Mouse (Mus musculus) neural tube, embryonic 15.5 days (tissue): ENCODE data around the gene Usp18. TPM values are rescaled to one million over a fixed set of nuclear protein-coding genes. Genes with fewer than 3 reads are reported as not detected.

Experiments used
- ATAC-seq: fragments of 200-750 bp; cut with Nextera tagmentation; 2 replicates; pipeline ENCODE4 v1.8.0; 2017; ENCODE audit warnings: mild to moderate bottlenecking, moderate TSS enrichment, moderate library complexity; ENCODE audit not compliant: low FRiP score
- H3K27ac ChIP-seq: fragments of 300-500 bp; sonication (generic); replicated peaks from 2 replicates; pipeline ENCODE4 v1.5.1; 2015; ENCODE audit warnings: mild to moderate bottlenecking, inconsistent platforms
- H3K27me3 ChIP-seq: fragments of 300-500 bp; sonication (generic); replicated peaks from 2 replicates; pipeline ENCODE4 v1.6.1; 2015; ENCODE audit warnings: inconsistent platforms
- H3K36me3 ChIP-seq: fragments of 300-500 bp; sonication (generic); 2 replicates; pipeline ENCODE4 v1.6.1; 2015; ENCODE audit warnings: inconsistent platforms
- H3K4me1 ChIP-seq: fragments of 300-500 bp; sonication (generic); 2 replicates; pipeline ENCODE4 v1.6.1; 2015; ENCODE audit warnings: inconsistent platforms
- H3K4me2 ChIP-seq: fragments of 300-500 bp; sonication (generic); 2 replicates; pipeline ENCODE4 v1.6.1; 2015; ENCODE audit warnings: inconsistent platforms, mild to moderate bottlenecking, moderate library complexity
- H3K4me3 ChIP-seq: fragments of 300-500 bp; sonication (generic); replicated peaks from 2 replicates; pipeline ENCODE4 v1.5.1; 2015; ENCODE audit warnings: mild to moderate bottlenecking, inconsistent platforms
- H3K9ac ChIP-seq: fragments of 300-500 bp; sonication (generic); replicated peaks from 2 replicates; pipeline ENCODE4 v1.6.1; 2015; ENCODE audit warnings: mild to moderate bottlenecking, inconsistent platforms
- H3K9me3 ChIP-seq: fragments of 300-500 bp; sonication (generic); replicated peaks from 2 replicates; pipeline ENCODE4 v1.6.1; 2016; ENCODE audit warnings: inconsistent platforms
- WGBS: fragments of 180-500 bp; shearing (Covaris S2); methylation state at CpG from one replicate; pipeline ENCODE4 v1.1.7; 2015; ENCODE audit warnings: mixed read lengths; 5-methylcytosine and 5-hydroxymethylcytosine counted together
- polyA plus RNA-seq: library from polyadenylated mRNA; unstranded; fragments of >200 nt; fragmentation: Nextera tagmentation; extraction: Ambion mirVana; gene quantifications from 2 replicates; pipeline ENCODE4 v1.2.1, GENCODE M21; 2015

Gene Usp18
- polyA plus RNA-seq, 1 experiment from 2014 or later: 1.9 TPM

DNA sequence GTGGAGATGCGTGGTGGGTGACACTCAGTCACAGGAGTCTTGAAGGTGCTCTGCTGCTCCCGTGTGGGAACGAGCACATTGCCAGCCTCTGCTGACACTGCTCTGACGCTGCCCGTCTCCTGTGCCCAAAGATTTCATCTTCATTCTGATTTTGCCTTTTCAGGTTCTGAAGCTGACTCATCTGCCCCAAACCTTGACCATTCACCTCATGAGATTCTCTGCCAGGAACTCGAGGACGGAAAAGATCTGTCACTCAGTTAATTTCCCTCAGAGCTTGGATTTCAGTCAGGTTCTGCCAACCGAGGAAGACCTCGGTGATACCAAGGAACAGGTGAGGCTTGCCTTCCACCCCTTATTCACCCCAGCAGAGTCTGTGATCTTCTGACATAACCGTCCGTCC is 16.8 kb downstream of the Usp18 start:
- no peak for ATAC-seq
- 91% methylated on average over 11 of the region's 11 CpGs for WGBS

DNA sequence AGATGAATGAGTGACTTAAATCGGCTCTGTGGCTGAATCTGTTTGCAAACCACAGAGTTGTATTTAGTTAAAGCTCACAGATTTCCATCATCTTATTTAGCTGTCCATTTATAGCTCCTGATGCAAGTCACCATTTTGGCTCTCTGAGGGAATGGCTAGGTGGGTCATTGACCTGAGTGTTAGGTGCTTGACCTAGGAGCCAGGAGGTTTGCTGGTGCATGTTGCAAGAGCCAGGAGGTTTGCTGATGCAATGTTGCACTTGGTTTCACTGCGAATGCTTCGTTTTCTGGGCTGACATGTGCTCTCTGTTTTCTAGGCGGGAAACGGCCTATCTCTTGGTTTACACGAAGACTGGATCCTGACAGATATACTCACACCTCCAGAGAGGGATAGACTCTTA is 24.4 kb downstream of the Usp18 start:
- Histone ChIP-seq H3K4me2 (no peak overlapping the region), H3K4me3 (no peak overlapping the region), H3K9ac (no peak overlapping the region), H3K4me1 (0 out of 2 replicates have a peak, but pooled peaks cover 2% of the 10 kb centered on the region), H3K36me3 (0 out of 2 replicates have a peak, but pooled peaks cover 2% of the 10 kb centered on the region), H3K27ac (no peak overlapping the region), H3K9me3 (no peaks in the 10 kb centered on the region), H3K27me3 (no peaks in the 10 kb centered on the region)
- ATAC-seq: no peak
- 84% methylated on average over 6 of the region's 6 CpGs for WGBS

More for the DNA sequence above, 16.8 kb downstream of the Usp18 start:
- no peak overlapping the region for H3K4me3 ChIP-seq
- no peak overlapping the region for H3K27ac ChIP-seq
- no peak overlapping the region for H3K9ac ChIP-seq
- H3K36me3 ChIP-seq: 0 out of 2 replicates have a peak, but pooled peaks cover 2% of the 10 kb centered on the region
- H3K9me3 ChIP-seq: no peaks in the 10 kb centered on the region
- H3K4me1 ChIP-seq: no peaks in the 10 kb centered on the region
- no peak overlapping the region for H3K4me2 ChIP-seq
- no peaks in the 10 kb centered on the region for H3K27me3 ChIP-seq

DNA sequence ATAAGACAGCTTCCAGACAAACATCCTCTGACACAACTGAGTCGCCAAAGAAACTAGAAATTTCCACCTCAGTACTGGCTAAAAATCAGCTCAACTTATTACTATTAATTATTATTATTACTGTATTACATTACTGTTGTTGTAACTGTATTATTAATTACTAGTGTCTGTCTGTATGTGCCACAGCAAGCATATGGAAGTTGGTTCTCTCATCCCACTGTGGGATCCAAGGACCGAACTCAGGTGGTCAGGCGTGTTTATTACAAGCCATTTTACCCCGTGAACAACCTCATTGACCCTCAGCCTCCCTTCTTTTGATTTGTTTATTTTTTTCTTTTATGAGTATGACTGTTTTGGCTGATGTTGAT is 26.0 kb downstream of the Usp18 start:
- no peaks in the 10 kb centered on the region for H3K9me3 ChIP-seq
- H3K9ac ChIP-seq: no peak overlapping the region
- peak; percentile 36 for ATAC-seq
- H3K4me1 ChIP-seq: 0 out of 2 replicates have a peak, but pooled peaks cover 2% of the 10 kb centered on the region
- WGBS: 13% methylated on average over 4 of the region's 4 CpGs
- H3K36me3 ChIP-seq: no peaks in the 10 kb centered on the region
- no peak overlapping the region for H3K27ac ChIP-seq
- no peaks in the 10 kb centered on the region for H3K27me3 ChIP-seq
- no peak overlapping the region for H3K4me3 ChIP-seq
- H3K4me2 ChIP-seq: peak overlapping the region; percentile 70

DNA sequence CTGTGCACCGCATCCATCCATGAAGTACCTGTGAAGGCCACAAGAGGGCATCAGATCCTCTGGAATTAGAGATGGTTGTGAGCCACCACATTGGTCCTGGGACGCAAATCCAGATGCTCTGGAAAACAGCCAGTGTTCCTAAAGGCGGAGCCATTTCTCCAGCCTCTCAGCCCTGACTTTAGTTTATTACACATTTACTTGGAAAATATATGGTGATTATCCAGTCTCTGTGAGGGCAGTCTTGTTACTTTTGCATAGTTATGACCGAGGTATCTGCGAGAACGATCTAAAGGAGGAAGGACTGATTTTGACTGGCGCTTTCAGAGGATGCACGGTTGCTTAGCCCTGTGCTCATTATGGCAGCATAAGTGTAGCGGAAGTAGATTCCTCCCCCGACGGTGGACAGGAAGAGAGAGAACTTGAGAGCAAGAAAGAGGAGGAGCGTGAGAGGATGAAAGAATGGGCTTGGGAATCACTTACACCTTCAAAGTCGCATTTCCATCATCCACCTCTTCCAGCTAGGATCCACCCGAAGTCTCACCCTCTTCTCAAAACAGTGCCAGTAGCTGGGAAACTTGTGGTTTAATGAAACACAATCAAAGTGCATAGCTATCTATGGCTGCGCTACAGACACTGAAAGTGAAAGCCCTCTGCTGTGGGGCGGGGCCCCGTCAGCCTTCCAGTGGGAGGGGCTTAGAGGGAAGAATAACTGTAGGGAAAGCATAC is 26.5 kb downstream of the Usp18 start:
- 13% methylated on average over 17 of the region's 17 CpGs for WGBS

DNA sequence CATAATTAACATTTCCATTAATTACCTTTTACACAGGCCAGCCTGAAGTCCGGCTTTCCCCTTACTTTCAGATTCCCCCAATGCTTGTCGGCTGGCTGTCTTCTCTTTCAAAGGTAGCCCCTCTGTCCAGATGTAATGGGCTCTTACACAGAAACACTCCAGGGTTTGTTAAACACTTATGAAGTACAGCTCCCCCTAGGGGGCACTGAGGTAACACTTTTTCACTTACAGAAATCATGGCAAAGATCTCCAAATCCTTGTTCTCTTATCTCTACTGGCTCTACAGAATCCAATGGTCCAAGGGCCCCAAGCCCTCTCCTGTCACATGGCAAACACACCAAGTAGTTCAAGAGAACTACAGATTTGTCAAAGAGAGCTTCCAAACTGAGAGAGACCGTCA is 28.6 kb downstream of the Usp18 start:
- Histone ChIP-seq H3K9ac (no peak overlapping the region), H3K4me2 (no peak overlapping the region), H3K27ac (no peak overlapping the region), H3K4me1 (0 out of 2 replicates have a peak, but pooled peaks cover 2% of the 10 kb centered on the region), H3K4me3 (no peak overlapping the region), H3K27me3 (no peaks in the 10 kb centered on the region), H3K9me3 (no peaks in the 10 kb centered on the region), H3K36me3 (no peaks in the 10 kb centered on the region)
- 83% methylated on average over 3 of the region's 3 CpGs for WGBS
- ATAC-seq: no peak

More for the DNA sequence above, 26.5 kb downstream of the Usp18 start:
- H3K4me1 ChIP-seq: 0 out of 2 replicates have a peak, but pooled peaks cover 2% of the 10 kb centered on the region
- H3K9ac ChIP-seq: peak overlapping the region; percentile 38; the same call in 1 of the 2 replicates
- H3K27ac ChIP-seq: peak overlapping the region; percentile 90
- peak overlapping the region; percentile 70 for H3K4me2 ChIP-seq
- peak overlapping the region; percentile 45 for H3K4me3 ChIP-seq
- peak; percentile 94 for ATAC-seq
- no peaks in the 10 kb centered on the region for H3K27me3 ChIP-seq
- H3K9me3 ChIP-seq: no peaks in the 10 kb centered on the region
- no peaks in the 10 kb centered on the region for H3K36me3 ChIP-seq

DNA sequence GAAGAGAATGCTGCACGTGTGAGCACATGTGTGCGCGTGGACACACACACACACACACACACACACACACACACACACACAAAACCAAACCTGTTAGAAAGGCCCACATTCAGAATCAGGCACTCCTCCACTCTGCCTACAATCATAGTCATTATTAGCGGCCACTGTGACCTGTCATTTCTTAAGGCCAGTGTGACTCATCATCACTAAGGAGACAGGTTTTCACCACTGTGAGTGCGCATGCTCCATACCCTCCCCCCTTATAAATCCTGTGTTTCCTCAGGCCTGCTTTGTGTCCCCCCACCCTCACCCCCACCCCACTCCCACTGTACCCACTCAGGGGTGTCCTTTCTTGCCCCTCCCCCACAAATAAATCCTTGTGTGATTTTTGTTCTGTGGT is 38.4 kb downstream of the Usp18 start:
- Histone ChIP-seq H3K4me3 (no peak overlapping the region), H3K9ac (no peak overlapping the region), H3K36me3 (no peaks in the 10 kb centered on the region), H3K27me3 (no peaks in the 10 kb centered on the region), H3K27ac (no peak overlapping the region), H3K9me3 (no peaks in the 10 kb centered on the region), H3K4me2 (no peak overlapping the region), H3K4me1 (no peaks in the 10 kb centered on the region)
- WGBS: 89% methylated on average over 5 of the region's 5 CpGs
- ATAC-seq: no peak

DNA sequence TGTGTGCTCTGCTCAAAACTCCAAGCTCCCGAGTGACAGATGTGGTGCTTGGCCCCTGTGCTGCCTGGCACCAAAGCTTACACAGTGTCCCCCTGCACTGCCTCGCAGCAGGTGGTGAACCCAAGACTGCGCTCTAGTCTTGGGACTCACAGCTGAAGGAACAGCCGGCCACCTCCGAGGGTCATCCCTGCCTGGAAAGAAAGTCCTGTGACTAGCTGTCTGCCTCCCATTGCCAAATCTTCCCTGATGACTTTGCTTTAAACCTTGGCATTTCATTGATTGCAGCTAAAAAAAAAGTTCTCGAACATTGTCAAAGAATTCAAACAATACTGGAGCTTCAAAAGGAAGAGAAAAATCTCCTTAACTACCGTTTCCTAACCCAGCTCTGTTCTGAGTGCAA is 53.6 kb downstream of the Usp18 start:
- no peak for ATAC-seq
- 57% methylated on average over 7 of the region's 7 CpGs for WGBS

DNA sequence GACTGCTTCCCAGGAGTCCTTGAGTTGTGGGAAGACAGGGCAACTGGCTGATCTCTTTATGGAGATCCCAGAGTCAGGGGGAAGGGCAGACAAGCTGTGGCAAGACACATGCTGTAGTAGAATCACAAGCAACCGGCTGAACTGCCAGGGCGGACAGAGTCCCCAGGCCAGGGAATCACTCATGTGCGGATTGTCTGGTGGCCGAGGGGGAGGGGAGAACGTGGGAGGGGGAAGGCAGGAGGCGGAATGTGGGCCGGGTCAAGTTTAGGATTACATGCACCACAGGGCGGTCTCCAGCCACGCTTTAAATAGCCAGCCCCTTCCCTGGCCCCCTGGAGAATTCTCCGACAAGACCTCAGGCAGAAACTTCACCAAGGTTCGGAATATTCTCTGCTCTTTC is 54.2 kb downstream of the Usp18 start, which contains the start of gene Slc6a13:
TSS of gene Slc6a13 (plus strand) at position 274 of the 400 bp plus-strand sequence.
- WGBS: 5% methylated on average over 11 of the region's 11 CpGs
- no peak within 1 kb of the TSS for H3K27ac ChIP-seq
- ATAC-seq: no peak

More for the DNA sequence above, 53.6 kb downstream of the Usp18 start:
- H3K4me3 ChIP-seq: no peak overlapping the region
- no peaks in the 10 kb centered on the region for H3K9me3 ChIP-seq
- H3K4me1 ChIP-seq: no peaks in the 10 kb centered on the region
- no peak overlapping the region for H3K4me2 ChIP-seq
- no peaks in the 10 kb centered on the region for H3K27me3 ChIP-seq
- no peak overlapping the region for H3K9ac ChIP-seq
- H3K27ac ChIP-seq: no peak overlapping the region
- H3K36me3 ChIP-seq: no peaks in the 10 kb centered on the region

DNA sequence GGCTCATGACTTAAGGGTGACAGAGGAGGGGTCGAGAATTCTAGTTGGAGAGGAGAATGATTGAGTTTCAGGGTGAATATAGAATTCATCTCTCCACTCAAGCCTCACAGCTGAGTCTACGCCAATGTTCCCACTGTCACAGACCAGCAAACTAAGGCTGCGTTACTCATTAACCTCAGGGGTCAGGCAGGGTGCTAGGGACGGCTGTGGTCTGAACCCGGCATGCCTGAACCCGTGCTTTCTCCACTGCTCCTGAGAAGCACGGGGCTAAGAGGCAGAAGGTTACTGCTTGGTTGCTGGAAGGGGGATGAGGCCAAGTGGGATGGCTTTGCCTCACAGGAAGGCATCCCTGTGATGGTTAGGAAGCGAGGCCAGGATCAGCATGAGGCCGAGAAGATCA is 54.8 kb downstream of the Usp18 start:
- H3K36me3 ChIP-seq: no peaks in the 10 kb centered on the region
- no peaks in the 10 kb centered on the region for H3K4me1 ChIP-seq
- WGBS: 57% methylated on average over 9 of the region's 9 CpGs
- no peaks in the 10 kb centered on the region for H3K9me3 ChIP-seq
- H3K9ac ChIP-seq: no peak overlapping the region
- H3K4me2 ChIP-seq: no peak overlapping the region; the same call in 1 of the 2 replicates
- no peak for ATAC-seq
- H3K27me3 ChIP-seq: no peaks in the 10 kb centered on the region
- H3K4me3 ChIP-seq: no peak overlapping the region
- H3K27ac ChIP-seq: no peak overlapping the region

More for the DNA sequence above, 54.2 kb downstream of the Usp18 start, which contains the start of gene Slc6a13:
- Histone ChIP-seq H3K4me3 (no peak within 1 kb of the TSS), H3K4me1 (no peaks in the 10 kb centered on the region), H3K4me2 (no peak within 1 kb of the TSS; the same call in 1 of the 2 replicates), H3K9me3 (no peaks in the 10 kb centered on the region), H3K36me3 (no peaks in the 10 kb centered on the region), H3K9ac (no peak within 1 kb of the TSS), H3K27me3 (no peaks in the 10 kb centered on the region)

DNA sequence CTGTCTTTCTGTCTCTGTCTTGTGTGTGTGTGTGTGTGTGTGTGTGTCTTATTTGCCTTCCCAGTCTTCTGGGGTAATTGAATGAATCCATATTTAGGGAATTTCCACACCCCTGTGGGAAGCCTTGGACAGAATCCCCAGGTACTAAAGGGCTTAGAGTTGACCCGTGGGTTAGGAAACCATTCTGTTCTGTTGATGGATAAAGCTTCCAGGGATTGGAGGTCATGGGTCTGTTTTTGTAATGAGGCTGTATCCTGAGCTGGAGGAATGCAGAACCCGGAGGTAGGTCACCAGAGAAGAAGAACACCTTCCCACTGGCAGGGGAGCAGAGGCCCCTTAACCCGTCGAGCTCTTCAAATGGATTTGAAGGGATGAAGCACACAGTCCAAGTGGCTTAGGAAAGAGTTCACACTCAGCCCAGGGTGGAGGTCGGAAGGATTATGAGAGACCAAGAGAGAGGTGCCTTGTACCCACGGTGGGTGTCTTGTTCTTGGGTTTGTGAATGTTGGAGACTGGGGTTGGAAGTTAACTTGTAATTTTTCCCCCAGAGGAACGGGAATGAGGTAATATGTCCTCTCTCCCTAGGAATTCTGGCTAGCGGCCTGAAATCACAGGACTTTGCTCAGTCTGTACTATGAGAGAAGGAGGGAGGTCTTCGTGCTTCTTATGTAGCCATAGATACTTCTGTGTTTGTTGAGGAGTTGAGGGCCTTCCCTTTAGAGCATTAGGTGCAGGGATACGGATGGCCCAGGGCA is 57.9 kb downstream of the Usp18 start:
- H3K27ac ChIP-seq: no peak overlapping the region
- H3K4me3 ChIP-seq: no peak overlapping the region
- no peaks in the 10 kb centered on the region for H3K9me3 ChIP-seq
- no peak overlapping the region for H3K9ac ChIP-seq
- H3K36me3 ChIP-seq: no peaks in the 10 kb centered on the region
- WGBS: 81% methylated on average over 10 of the region's 10 CpGs
- H3K27me3 ChIP-seq: no peaks in the 10 kb centered on the region
- H3K4me2 ChIP-seq: no peak overlapping the region
- H3K4me1 ChIP-seq: no peaks in the 10 kb centered on the region
- no peak for ATAC-seq

DNA sequence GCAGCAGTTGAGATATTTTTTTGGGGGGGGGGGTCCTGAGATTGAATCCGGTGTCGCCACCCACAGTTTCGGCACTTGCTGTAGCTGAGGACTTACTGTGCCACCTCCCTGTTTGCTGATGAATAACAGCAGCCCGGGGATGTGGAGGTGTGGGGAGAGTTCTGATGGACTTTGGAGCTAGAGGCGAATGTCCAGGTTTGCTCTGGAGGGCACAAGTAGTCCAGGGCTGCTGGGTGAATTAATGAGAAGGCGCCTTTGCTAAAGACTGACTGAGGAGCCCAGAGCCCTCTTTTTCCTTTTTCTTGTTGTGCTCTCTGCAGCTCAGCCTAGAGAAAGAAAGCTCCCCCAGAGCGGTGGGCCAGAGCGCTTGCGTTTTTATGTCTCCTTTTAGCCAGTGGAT is 58.9 kb downstream of the Usp18 start:
- Histone ChIP-seq H3K4me3 (no peak overlapping the region), H3K4me2 (no peak overlapping the region), H3K27ac (no peak overlapping the region), H3K27me3 (no peaks in the 10 kb centered on the region), H3K9ac (no peak overlapping the region), H3K4me1 (no peaks in the 10 kb centered on the region), H3K9me3 (no peaks in the 10 kb centered on the region), H3K36me3 (no peaks in the 10 kb centered on the region)
- WGBS: 86% methylated on average over 9 of the region's 9 CpGs
- no peak for ATAC-seq

DNA sequence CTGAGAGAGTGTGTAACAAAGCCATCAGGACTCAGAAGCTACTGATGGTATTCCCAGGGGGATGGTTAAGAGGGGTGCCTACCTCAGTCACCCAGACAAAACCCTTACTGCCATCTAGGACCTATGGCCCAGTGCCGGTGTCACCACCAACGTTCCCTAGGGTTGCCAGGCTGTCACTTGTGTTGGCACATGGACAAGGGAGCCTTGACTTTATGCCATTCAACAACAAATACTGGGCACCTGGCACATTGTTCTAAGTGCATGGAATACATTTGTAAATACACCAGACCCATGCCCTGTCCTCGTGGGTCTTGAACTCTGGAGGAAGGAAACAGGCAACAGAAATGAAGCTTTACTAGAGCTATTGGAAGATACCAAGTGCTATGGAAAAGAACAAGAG is 59.9 kb downstream of the Usp18 start:
- 91% methylated on average over 3 of the region's 3 CpGs for WGBS

More for the DNA sequence above, 59.9 kb downstream of the Usp18 start:
- Histone ChIP-seq H3K9me3 (no peaks in the 10 kb centered on the region), H3K27me3 (no peaks in the 10 kb centered on the region), H3K4me3 (no peak overlapping the region), H3K27ac (no peak overlapping the region), H3K36me3 (no peaks in the 10 kb centered on the region), H3K4me1 (no peaks in the 10 kb centered on the region), H3K4me2 (no peak overlapping the region), H3K9ac (no peak overlapping the region)
- no peak for ATAC-seq
